15 mouse cellular contexts compared by ENCODE assay signal in the genomic region with DNA sequence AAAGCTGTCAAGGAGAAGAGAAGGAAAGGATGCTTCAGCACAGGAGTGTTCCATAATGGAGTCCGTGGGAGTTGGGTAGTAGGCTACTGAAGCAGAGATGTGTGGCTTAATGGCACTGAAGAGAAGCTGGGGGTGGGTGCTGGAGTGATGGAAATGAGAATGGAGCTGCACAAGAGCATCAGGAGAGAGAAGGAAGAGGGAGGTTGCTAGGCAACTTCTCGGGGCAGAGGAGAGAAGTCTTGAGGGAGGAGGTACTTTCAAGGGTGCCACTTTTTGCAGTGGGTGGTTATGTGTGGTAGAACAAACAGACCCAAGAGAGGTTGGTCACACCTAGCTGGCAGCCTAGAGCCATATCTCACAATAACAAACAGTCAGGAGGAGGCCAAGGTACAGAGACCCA.
DNase-seq lines count a peak whose midpoint lies in the region.
"Had no signal": no experiment of that assay in that cellular context is flagged by ENCODE, and none has a peak within 500 bp of the region (broad histone marks: within the 10 kb centered on the region; RNA-seq: fewer than 3 reads in every experiment).

No protein-coding gene starts in this region.

- DNase-seq in layer of hippocampus, adult 18-20 months (ENCODE audit: low spot score in 2 of 2) = peak; percentile 52 to 66
- DNase-seq in layer of hippocampus, adult 11-12 months (ENCODE audit: low spot score) = no peak
- DNase-seq in right cerebral cortex, adult 18-20 months = peak; percentile 93
- no peak for DNase-seq in right cerebral cortex, postnatal 4 days
- peak; percentile 46 to 93 for DNase-seq in left cerebral cortex, adult 8-10 months (ENCODE audit: low spot score in 2 of 2)
- peak; percentile 85 to 91 for DNase-seq in right cerebral cortex, postnatal 36 days (ENCODE audit: low spot score in 2 of 2)
- DNase-seq in kidney, postnatal 10 days = no peak
- no peak for DNase-seq in cerebellum, adult 11-12 months
- DNase-seq: adrenal gland, adult 8-10 months; cerebellum, adult 18-20 months; cerebellum, postnatal 36 days; gastrocnemius, postnatal 25 days; kidney, adult 2 months; kidney, postnatal 4 days; thymus, postnatal 14 days had no signal

Comparison
In these comparisons a context has a peak if more than half of its experiments do, and no peak if none do; other contexts are left out.
1. DNase-seq: peak in layer of hippocampus, adult 18-20 months (2 of 2), right cerebral cortex, adult 18-20 months (single experiment), left cerebral cortex, adult 8-10 months (2 of 2) and right cerebral cortex, postnatal 36 days (2 of 2); none in layer of hippocampus, adult 11-12 months (single experiment), right cerebral cortex, postnatal 4 days (single experiment), kidney, postnatal 10 days (single experiment) and cerebellum, adult 11-12 months (single experiment).